Mouse (Mus musculus) adrenal gland, adult 2 months (tissue): ENCODE measurements at regions not wholly inside any gene's neighbourhood (a gene's known extent, or its start where the extent isn't known, plus 50 kb on each side); places are given as distances from the start of the nearest gene placed in this dataset.
"Not testable (repeated sequence)": the region's sequence is repeated elsewhere in the genome, so short reads cannot be mapped to it uniquely, and the experiment has no call there.

Source experiments
- DNase-seq: peaks from one replicate; pipeline ENCODE4 v3.0.0; 2021

- DNase-seq = no peak
These were observed 209.9 kb downstream of the Med10 start for GRCm38 (mm10) chr13:70012123-70012522.

GRCm38 (mm10) chr13:70015183-70015582, 213.0 kb downstream of the Med10 start:
- DNase-seq = no peak

- DNase-seq = no peak
These were observed 215.3 kb downstream of the Med10 start for GRCm38 (mm10) chr13:70017535-70017934.

GRCm38 (mm10) chr13:70019999-70020838, 218.0 kb downstream of the Med10 start:
- DNase-seq = no peak

- no peak for DNase-seq
These were observed 231.1 kb downstream of the Med10 start for GRCm38 (mm10) chr13:70033249-70033648.

GRCm38 (mm10) chr13:70033763-70034162, 231.6 kb downstream of the Med10 start:
- no peak for DNase-seq

- no peak for DNase-seq
These were observed 235.9 kb downstream of the Med10 start for GRCm38 (mm10) chr13:70037985-70038667.

GRCm38 (mm10) chr13:70057920-70058319, 255.7 kb downstream of the Med10 start:
- DNase-seq = no peak

GRCm38 (mm10) chr13:70061363-70061945, 259.3 kb downstream of the Med10 start:
- DNase-seq = no peak

GRCm38 (mm10) chr13:70073655-70074054, 271.5 kb downstream of the Med10 start:
- DNase-seq = no peak

GRCm38 (mm10) chr13:70075353-70075752, 273.2 kb downstream of the Med10 start:
- DNase-seq = no peak

- DNase-seq = no peak
These were observed 278.9 kb downstream of the Med10 start for GRCm38 (mm10) chr13:70081108-70081507.

GRCm38 (mm10) chr13:70092886-70093285, 290.7 kb downstream of the Med10 start:
- DNase-seq = no peak

GRCm38 (mm10) chr13:70093970-70094369, 291.8 kb downstream of the Med10 start:
- DNase-seq = no peak

GRCm38 (mm10) chr13:70096430-70097301, 294.5 kb downstream of the Med10 start:
- no peak for DNase-seq

- not testable (repeated sequence) for DNase-seq
These were observed 297.9 kb downstream of the Med10 start for GRCm38 (mm10) chr13:70100091-70100490.

GRCm38 (mm10) chr13:70103021-70103420, 300.8 kb downstream of the Med10 start:
- DNase-seq = no peak

GRCm38 (mm10) chr13:70103491-70103890, 301.3 kb downstream of the Med10 start:
- not testable (repeated sequence) for DNase-seq

GRCm38 (mm10) chr13:70103903-70104302, 301.7 kb downstream of the Med10 start:
- no peak for DNase-seq

GRCm38 (mm10) chr13:70115576-70115975, 313.4 kb downstream of the Med10 start:
- no peak for DNase-seq

GRCm38 (mm10) chr13:70124860-70125545, 322.8 kb downstream of the Med10 start:
- no peak for DNase-seq
